Mouse (Mus musculus) embryonic fibroblast, embryonic 13.5 days (primary cell): ENCODE measurements around the gene Nrip2. TPM values are rescaled to one million over a fixed set of nuclear protein-coding genes. Genes with fewer than 3 reads are reported as not detected.
A peak's percentile ranks its signal among the peaks of the same experiment; 100 is the strongest.

Experiments used
- H3K27ac ChIP-seq: 2 replicates; pipeline ENCODE4 v1.5.1; 2012; ENCODE audit warnings: low read length, control low read depth, inconsistent platforms; ENCODE audit not compliant: insufficient read depth
- H3K4me1 ChIP-seq: 2 replicates; pipeline ENCODE4 v1.6.1; 2011; ENCODE audit warnings: low read length; ENCODE audit not compliant: control insufficient read depth, insufficient read depth
- H3K4me3 ChIP-seq: 2 replicates; pipeline ENCODE4 v1.5.1; 2011; ENCODE audit warnings: mild to moderate bottlenecking, control low read depth, low read length; ENCODE audit not compliant: insufficient read depth
- CTCF ChIP-seq: IDR thresholded peaks from 2 replicates; pipeline ENCODE4 v1.5.1; 2011; ENCODE audit warnings: mild to moderate bottlenecking, control low read depth, low read length, moderate library complexity, borderline replicate concordance; ENCODE audit not compliant: insufficient read depth
- POLR2A ChIP-seq: IDR thresholded peaks from 2 replicates; pipeline ENCODE4 v1.6.1; 2011; ENCODE audit warnings: low read depth, mild to moderate bottlenecking, control low read depth, low read length, moderate library complexity
- polyA plus RNA-seq: library from polyadenylated mRNA; stranded (reverse); fragments of >200 nt; gene quantifications from 2 replicates; pipeline ENCODE4 v1.2.4, GENCODE M21; 2011; ENCODE audit warnings: low read depth; ENCODE audit not compliant: missing spikeins, insufficient read length

The Nrip2 gene
- polyA plus RNA-seq, 1 experiment, result 9.1 TPM

GRCm38 (mm10) chr6:128435474-128435873 is 36.4 kb downstream of the Nrip2 start:
- TF ChIP-seq POLR2A (no peak), CTCF (no peak)
- peaks cover 3% of the 10 kb centered on the region; the same call in 1 of the 2 replicates for H3K4me1 ChIP-seq
- H3K4me3 ChIP-seq, result no peak overlapping the region
- H3K27ac ChIP-seq, result no peak overlapping the region

- Histone ChIP-seq H3K27ac (no peak overlapping the region), H3K4me3 (peak overlapping the region; percentile 94), H3K4me1 (peaks cover 3% of the 10 kb centered on the region; the same call in 1 of the 2 replicates)
- TF ChIP-seq CTCF (no peak), POLR2A (no peak)
Measured at GRCm38 (mm10) chr6:128436356-128437005, 37.4 kb downstream of the Nrip2 start.

GRCm38 (mm10) chr6:128437288-128437687 is 38.2 kb downstream of the Nrip2 start:
- H3K4me1 ChIP-seq, result peaks cover 3% of the 10 kb centered on the region; the same call in 1 of the 2 replicates
- no peak overlapping the region for H3K27ac ChIP-seq
- H3K4me3 ChIP-seq, result peak overlapping the region; percentile 94
- no peak for TF ChIP-seq CTCF
- TF ChIP-seq POLR2A, result no peak

- peaks cover 3% of the 10 kb centered on the region; the same call in 1 of the 2 replicates for H3K4me1 ChIP-seq
- H3K4me3 ChIP-seq, result peak overlapping the region; percentile 94
- peak overlapping the region; percentile 35; the same call in 1 of the 2 replicates for H3K27ac ChIP-seq
- TF ChIP-seq POLR2A (peak; percentile 18; the same call in 1 of the 2 replicates), CTCF (no peak)
Measured at GRCm38 (mm10) chr6:128437731-128438316, 38.7 kb downstream of the Nrip2 start.

- Histone ChIP-seq H3K27ac (peak within 1 kb of the TSS; percentile 35; the same call in 1 of the 2 replicates), H3K4me1 (peaks cover 3% of the 10 kb centered on the region; the same call in 1 of the 2 replicates), H3K4me3 (peak within 1 kb of the TSS; percentile 94)
- TF ChIP-seq CTCF (no peak), POLR2A (peak; percentile 82)
Measured at GRCm38 (mm10) chr6:128438317-128438870, 39.3 kb downstream of the Nrip2 start, which contains the start of gene Fkbp4. Gene Fkbp4, minus strand, starts transcription at chr6:128438677.

- Histone ChIP-seq H3K4me3 (peak overlapping the region; percentile 26), H3K4me1 (peaks cover 3% of the 10 kb centered on the region; the same call in 1 of the 2 replicates), H3K27ac (no peak overlapping the region)
- TF ChIP-seq CTCF, result no peak
- TF ChIP-seq POLR2A, result no peak; the same call in 1 of the 2 replicates
Measured at GRCm38 (mm10) chr6:128438871-128439341, 39.8 kb downstream of the Nrip2 start.

- Histone ChIP-seq H3K4me3 (no peak overlapping the region), H3K4me1 (peaks cover 3% of the 10 kb centered on the region; the same call in 1 of the 2 replicates), H3K27ac (no peak overlapping the region)
- no peak for TF ChIP-seq POLR2A
- TF ChIP-seq CTCF, result no peak
Measured at GRCm38 (mm10) chr6:128440238-128440637, 41.1 kb downstream of the Nrip2 start.

GRCm38 (mm10) chr6:128445761-128446535 is 46.9 kb downstream of the Nrip2 start:
- Histone ChIP-seq H3K4me3 (no peak overlapping the region), H3K4me1 (no peaks in the 10 kb centered on the region), H3K27ac (no peak overlapping the region)
- no peak for TF ChIP-seq POLR2A
- TF ChIP-seq CTCF, result peak; percentile 53; the same call in 1 of the 2 replicates

- no peak for TF ChIP-seq POLR2A
- no peak for TF ChIP-seq CTCF
- Histone ChIP-seq H3K27ac (no peak overlapping the region), H3K4me3 (no peak overlapping the region), H3K4me1 (no peaks in the 10 kb centered on the region)
Measured at GRCm38 (mm10) chr6:128447063-128447462, 48.0 kb downstream of the Nrip2 start.
